Mouse (Mus musculus) testis, adult 2 months (tissue): ENCODE measurements at regions not wholly inside any gene's neighbourhood (a gene's known extent, or its start where the extent isn't known, plus 50 kb on each side); places are given as distances from the start of the nearest gene placed in this dataset.

Experiments
- H3K27ac ChIP-seq: fragments of 200-500 bp; 2 replicates; pipeline ENCODE4 v1.5.1; 2012; ENCODE audit warnings: low read depth, low read length; ENCODE audit not compliant: control insufficient read depth, insufficient read depth
- H3K27me3 ChIP-seq: fragments of 200-500 bp; 2 replicates; pipeline ENCODE4 v1.6.1; 2012; ENCODE audit warnings: mild to moderate bottlenecking, low read length, moderate library complexity; ENCODE audit not compliant: control insufficient read depth, insufficient read depth
- H3K36me3 ChIP-seq: fragments of 200-500 bp; 2 replicates; pipeline ENCODE4 v1.6.1; 2012; ENCODE audit warnings: mild to moderate bottlenecking, low read length; ENCODE audit not compliant: control insufficient read depth, insufficient read depth
- H3K4me1 ChIP-seq: fragments of 200-500 bp; 2 replicates; pipeline ENCODE4 v1.6.1; 2012; ENCODE audit warnings: low read length; ENCODE audit not compliant: control insufficient read depth, insufficient read depth
- H3K4me3 ChIP-seq: fragments of 200-500 bp; 2 replicates; pipeline ENCODE4 v1.5.1; 2012; ENCODE audit warnings: low read depth, mild to moderate bottlenecking, low read length, moderate library complexity, mixed read lengths; ENCODE audit not compliant: control insufficient read depth
- CTCF ChIP-seq: fragments of 200-500 bp; IDR thresholded peaks from 2 replicates; pipeline ENCODE4 v1.5.1; 2012; ENCODE audit warnings: low read depth, mild to moderate bottlenecking, inconsistent platforms, low read length, moderate library complexity; ENCODE audit not compliant: control insufficient read depth, insufficient read depth, insufficient replicate concordance
- POLR2A ChIP-seq: fragments of 200-500 bp; IDR thresholded peaks from 2 replicates; pipeline ENCODE4 v1.6.1; 2012; ENCODE audit warnings: low read depth, mild to moderate bottlenecking, inconsistent platforms, low read length, moderate library complexity; ENCODE audit not compliant: control insufficient read depth

DNA sequence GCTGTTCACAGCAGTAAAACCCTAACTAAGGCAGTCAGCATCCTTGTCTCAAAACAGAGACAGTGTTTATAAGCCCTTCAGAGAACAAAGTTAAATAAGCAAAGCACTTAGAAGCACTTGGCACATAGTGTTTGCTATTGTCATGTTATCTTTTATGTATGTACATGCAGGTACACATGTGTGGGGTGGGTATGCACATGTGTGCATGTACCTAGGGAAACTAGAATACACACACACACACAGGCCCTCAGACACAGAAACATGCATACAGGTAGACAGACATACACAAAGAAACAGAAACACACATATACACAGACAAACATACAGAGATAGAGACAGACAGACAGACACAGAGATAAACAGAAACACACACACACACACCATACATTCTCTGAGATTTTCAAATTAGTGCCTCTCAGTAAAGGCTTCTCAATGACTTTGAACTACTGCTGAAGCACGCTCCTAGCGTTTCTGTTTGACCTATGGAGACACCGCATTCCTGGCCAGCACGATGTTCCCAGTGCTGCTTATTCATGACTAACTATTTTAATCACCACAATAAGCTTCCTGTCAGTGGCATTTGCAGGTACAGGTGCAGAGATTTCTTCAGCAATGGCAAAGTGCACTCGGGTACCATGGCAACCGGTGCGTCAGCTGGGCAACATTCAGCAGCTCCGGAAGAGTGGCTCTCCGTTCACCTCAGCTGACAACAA is 148.1 kb downstream of the Rap2a start:
- Histone ChIP-seq H3K27ac (no peak overlapping the region), H3K4me3 (no peak overlapping the region), H3K4me1 (no peaks in the 10 kb centered on the region), H3K27me3 (no peaks in the 10 kb centered on the region), H3K36me3 (no peaks in the 10 kb centered on the region)
- TF ChIP-seq POLR2A: no peak
- no peak for TF ChIP-seq CTCF

GRCm38 (mm10) chr14:120626936-120627277 is 148.7 kb downstream of the Rap2a start:
- TF ChIP-seq POLR2A: no peak
- TF ChIP-seq CTCF: no peak
- H3K36me3 ChIP-seq: no peaks in the 10 kb centered on the region
- no peaks in the 10 kb centered on the region for H3K4me1 ChIP-seq
- no peaks in the 10 kb centered on the region for H3K27me3 ChIP-seq
- no peak overlapping the region for H3K27ac ChIP-seq
- peak overlapping the region; percentile 7; the same call in 1 of the 2 replicates for H3K4me3 ChIP-seq

GRCm38 (mm10) chr14:120632771-120633170 is 154.5 kb downstream of the Rap2a start:
- TF ChIP-seq CTCF: no peak
- Histone ChIP-seq H3K4me1 (no peaks in the 10 kb centered on the region), H3K4me3 (no peak overlapping the region), H3K27me3 (no peaks in the 10 kb centered on the region), H3K27ac (no peak overlapping the region), H3K36me3 (no peaks in the 10 kb centered on the region)

DNA sequence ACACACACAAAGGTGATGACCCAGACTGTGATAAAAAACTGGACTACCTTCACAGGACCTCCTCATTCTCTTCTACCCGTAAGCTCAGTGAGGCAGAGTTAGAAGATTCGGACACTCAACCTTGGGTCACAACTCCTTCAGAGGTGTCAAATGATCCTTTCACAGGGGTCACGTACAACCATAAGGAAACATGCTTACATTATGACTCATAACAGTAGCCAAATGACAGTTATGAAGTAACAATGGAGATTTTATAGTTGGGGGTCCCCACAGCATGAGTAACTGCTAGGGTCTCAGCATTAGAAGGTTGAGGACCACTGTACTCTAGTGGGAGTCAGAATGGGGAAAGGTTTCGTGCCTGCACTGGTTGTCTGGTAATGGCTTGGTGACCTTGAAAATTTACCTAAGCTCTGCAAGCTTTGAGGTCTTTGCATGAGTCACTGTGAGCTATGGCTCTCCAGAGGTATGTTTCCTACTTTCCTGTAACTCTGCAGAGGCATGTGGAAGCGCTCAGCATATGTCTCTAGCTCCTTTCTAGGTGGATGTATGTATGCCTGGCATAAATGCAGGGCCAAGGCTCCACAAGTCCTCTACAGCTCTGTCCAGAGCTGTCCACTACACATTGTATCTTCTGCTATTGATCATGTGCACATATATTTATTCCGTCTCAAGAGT is 158.6 kb downstream of the Rap2a start:
- Histone ChIP-seq H3K36me3 (no peaks in the 10 kb centered on the region), H3K27ac (no peak overlapping the region; the same call in none of the 2 replicates), H3K4me3 (peak overlapping the region; percentile 75), H3K27me3 (no peaks in the 10 kb centered on the region), H3K4me1 (no peaks in the 10 kb centered on the region)
- TF ChIP-seq POLR2A: no peak
- TF ChIP-seq CTCF: no peak

- no peak for TF ChIP-seq POLR2A
- no peak for TF ChIP-seq CTCF
- Histone ChIP-seq H3K27ac (peak overlapping the region; percentile 6; the same call in 1 of the 2 replicates), H3K36me3 (no peaks in the 10 kb centered on the region), H3K27me3 (no peaks in the 10 kb centered on the region), H3K4me3 (peak overlapping the region; percentile 75), H3K4me1 (no peaks in the 10 kb centered on the region)
These were observed 159.4 kb downstream of the Rap2a start for GRCm38 (mm10) chr14:120637486-120638125.

DNA sequence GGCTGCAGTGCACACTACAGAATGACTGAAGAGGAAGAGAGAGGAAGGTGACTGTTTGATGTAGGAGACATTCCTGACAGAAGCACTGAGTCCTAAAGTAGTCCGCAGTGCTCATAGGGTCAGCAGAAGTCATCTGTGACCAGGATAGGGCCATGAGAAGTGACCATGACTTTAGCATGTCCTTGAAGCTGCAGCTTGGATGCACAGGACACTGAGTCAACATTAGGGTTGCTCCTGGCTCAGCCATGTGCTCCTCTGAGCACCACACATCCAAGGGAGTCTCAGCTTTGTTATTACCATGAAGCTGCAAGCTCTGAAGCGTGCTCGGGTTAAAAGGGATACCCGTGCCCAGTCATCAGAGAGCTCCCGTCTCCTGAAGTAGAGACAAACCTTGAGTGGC is 164.3 kb downstream of the Rap2a start:
- Histone ChIP-seq H3K4me1 (no peaks in the 10 kb centered on the region), H3K36me3 (no peaks in the 10 kb centered on the region), H3K4me3 (no peak overlapping the region), H3K27me3 (no peaks in the 10 kb centered on the region), H3K27ac (no peak overlapping the region)
- no peak for TF ChIP-seq POLR2A
- TF ChIP-seq CTCF: no peak

- TF ChIP-seq CTCF (no peak), POLR2A (no peak)
- H3K4me3 ChIP-seq: no peak overlapping the region
- no peaks in the 10 kb centered on the region for H3K4me1 ChIP-seq
- H3K27me3 ChIP-seq: no peaks in the 10 kb centered on the region
- H3K36me3 ChIP-seq: no peaks in the 10 kb centered on the region
- H3K27ac ChIP-seq: no peak overlapping the region
These were observed 173.8 kb downstream of the Rap2a start for GRCm38 (mm10) chr14:120652034-120652433.

DNA sequence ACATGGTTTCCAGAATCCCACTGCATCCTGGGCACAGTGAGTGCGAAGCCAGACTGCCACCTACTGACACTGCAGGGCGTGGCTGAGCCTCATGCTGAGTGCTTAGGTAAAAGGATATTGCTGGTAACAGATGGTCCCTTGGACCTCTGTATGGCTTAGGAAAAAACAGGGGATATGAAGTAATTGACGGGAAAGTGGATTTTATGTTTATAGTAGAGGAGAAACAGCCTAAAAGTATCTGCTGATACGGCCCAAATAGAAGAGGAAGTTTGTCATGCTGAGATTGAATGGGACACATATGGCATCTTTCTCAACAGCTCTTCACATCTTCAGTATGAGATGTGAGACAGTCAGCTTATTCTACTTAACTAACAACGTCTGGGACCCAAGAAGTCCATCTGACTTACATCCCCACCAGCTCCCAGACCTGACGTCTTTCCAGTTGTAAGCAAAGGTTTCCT is 182.1 kb downstream of the Rap2a start:
- Histone ChIP-seq H3K27me3 (no peaks in the 10 kb centered on the region), H3K27ac (no peak overlapping the region), H3K36me3 (no peaks in the 10 kb centered on the region), H3K4me1 (no peaks in the 10 kb centered on the region), H3K4me3 (no peak overlapping the region)
- TF ChIP-seq POLR2A (no peak), CTCF (peak; percentile 71; the same call in 1 of the 2 replicates)
